Mouse (Mus musculus) heart, embryonic 10.5 days (tissue): ENCODE data around the gene Cryzl2. TPM values are rescaled to one million over a fixed set of nuclear protein-coding genes. Genes with fewer than 3 reads are reported as not detected.

Experiments
- DNase-seq: peaks from one replicate; pipeline ENCODE4 v3.0.0-alpha.2; 2017; ENCODE audit warnings: low spot score
- H3K27ac ChIP-seq: fragments of 300-500 bp; sonication (generic); 2 replicates; pipeline ENCODE4 v1.5.1; 2016; ENCODE audit warnings: mild to moderate bottlenecking
- H3K27me3 ChIP-seq: fragments of 300-500 bp; sonication (generic); 2 replicates; pipeline ENCODE4 v1.6.1; 2016; ENCODE audit warnings: mild to moderate bottlenecking; ENCODE audit not compliant: poor library complexity, insufficient read depth, severe bottlenecking
- H3K36me3 ChIP-seq: fragments of 300-500 bp; sonication (generic); 2 replicates; pipeline ENCODE4 v1.6.1; 2016; ENCODE audit warnings: mild to moderate bottlenecking, moderate library complexity
- H3K4me1 ChIP-seq: fragments of 300-500 bp; sonication (generic); 2 replicates; pipeline ENCODE4 v1.6.1; 2016; ENCODE audit warnings: mild to moderate bottlenecking
- H3K4me3 ChIP-seq: fragments of 300-500 bp; sonication (generic); 2 replicates; pipeline ENCODE4 v1.5.1; 2016; ENCODE audit warnings: mild to moderate bottlenecking, moderate library complexity
- H3K9me3 ChIP-seq: fragments of 300-500 bp; sonication (generic); 2 replicates; pipeline ENCODE4 v1.6.1; 2016; ENCODE audit warnings: mild to moderate bottlenecking, moderate library complexity
- WGBS: fragments of 180-500 bp; shearing (Covaris S2); methylation state at CpG from one replicate; pipeline ENCODE4 v1.1.7; 2016; 5-methylcytosine and 5-hydroxymethylcytosine counted together
- polyA plus RNA-seq: library from polyadenylated mRNA; unstranded; fragments of >200 nt; fragmentation: Nextera tagmentation; extraction: Ambion mirVana; gene quantifications from 2 replicates; pipeline ENCODE4 v1.2.1, GENCODE M21; 2016

Gene Cryzl2
- polyA plus RNA-seq, 1 experiment from 2014 or later, result 15.1 TPM

- no peak overlapping the region for H3K27ac ChIP-seq
- WGBS, result 61% methylated on average over 7 of the region's 7 CpGs
- H3K27me3 ChIP-seq, result no peaks in the 10 kb centered on the region
- no peaks in the 10 kb centered on the region for H3K36me3 ChIP-seq
- no peak overlapping the region for H3K4me3 ChIP-seq
- no peaks in the 10 kb centered on the region for H3K9me3 ChIP-seq
- DNase-seq, result no peak
- peaks cover 65% of the 10 kb centered on the region for H3K4me1 ChIP-seq
These were observed 12.1 kb upstream of the Cryzl2 start for GRCm38 (mm10) chr1:157446325-157446724.

GRCm38 (mm10) chr1:157447142-157447541 is 11.2 kb upstream of the Cryzl2 start:
- no peaks in the 10 kb centered on the region for H3K9me3 ChIP-seq
- H3K27ac ChIP-seq, result peak overlapping the region; percentile 47; the same call in 1 of the 2 replicates
- no peaks in the 10 kb centered on the region for H3K27me3 ChIP-seq
- 71% methylated on average over 4 of the region's 4 CpGs for WGBS
- H3K36me3 ChIP-seq, result no peaks in the 10 kb centered on the region
- H3K4me3 ChIP-seq, result no peak overlapping the region
- H3K4me1 ChIP-seq, result peaks cover 66% of the 10 kb centered on the region
- DNase-seq, result no peak

DNA sequence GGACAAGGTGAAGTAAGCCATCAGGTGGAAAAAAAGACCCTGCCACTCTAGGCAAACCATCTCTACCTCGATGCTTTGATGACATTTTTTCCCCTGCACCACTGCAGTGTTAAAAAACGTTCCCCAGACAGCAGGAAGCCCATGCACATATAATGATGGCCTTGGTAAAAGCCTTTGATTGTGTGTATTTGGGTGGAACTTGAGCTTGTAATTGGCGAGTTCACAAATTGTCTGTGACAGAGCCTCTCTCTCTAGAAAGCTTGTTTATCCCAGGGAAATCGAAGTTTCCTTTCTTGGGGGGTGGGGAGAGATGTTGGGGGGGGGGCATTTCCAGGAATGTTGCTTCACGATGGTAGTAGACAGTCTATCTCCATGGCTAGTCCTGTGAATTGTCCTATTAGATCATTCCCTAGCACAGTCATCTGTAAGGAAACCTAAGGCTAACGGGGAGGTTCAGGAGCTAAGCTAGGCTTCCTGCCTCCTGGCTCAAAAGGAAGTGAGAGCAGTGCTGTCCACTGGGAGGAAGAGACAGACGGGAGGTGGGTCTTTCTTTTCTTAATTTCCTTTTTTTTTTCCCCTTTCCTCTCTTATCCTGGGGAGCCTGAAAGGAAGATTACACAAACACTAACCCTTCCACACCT is 10.1 kb upstream of the Cryzl2 start:
- DNase-seq, result no peak
- Histone ChIP-seq H3K27ac (peak overlapping the region; percentile 39), H3K27me3 (no peaks in the 10 kb centered on the region), H3K4me3 (no peak overlapping the region), H3K4me1 (peaks cover 66% of the 10 kb centered on the region), H3K36me3 (no peaks in the 10 kb centered on the region), H3K9me3 (no peaks in the 10 kb centered on the region)
- 26% methylated on average over 7 of the region's 7 CpGs for WGBS

- Histone ChIP-seq H3K4me3 (no peak overlapping the region), H3K27me3 (no peaks in the 10 kb centered on the region), H3K36me3 (no peaks in the 10 kb centered on the region), H3K9me3 (no peaks in the 10 kb centered on the region), H3K27ac (peak overlapping the region; percentile 39; the same call in 1 of the 2 replicates), H3K4me1 (peaks cover 62% of the 10 kb centered on the region)
- DNase-seq, result no peak
- WGBS, result 44% methylated on average over 5 of the region's 5 CpGs
These were observed 9.6 kb upstream of the Cryzl2 start for GRCm38 (mm10) chr1:157448805-157449188.

DNA sequence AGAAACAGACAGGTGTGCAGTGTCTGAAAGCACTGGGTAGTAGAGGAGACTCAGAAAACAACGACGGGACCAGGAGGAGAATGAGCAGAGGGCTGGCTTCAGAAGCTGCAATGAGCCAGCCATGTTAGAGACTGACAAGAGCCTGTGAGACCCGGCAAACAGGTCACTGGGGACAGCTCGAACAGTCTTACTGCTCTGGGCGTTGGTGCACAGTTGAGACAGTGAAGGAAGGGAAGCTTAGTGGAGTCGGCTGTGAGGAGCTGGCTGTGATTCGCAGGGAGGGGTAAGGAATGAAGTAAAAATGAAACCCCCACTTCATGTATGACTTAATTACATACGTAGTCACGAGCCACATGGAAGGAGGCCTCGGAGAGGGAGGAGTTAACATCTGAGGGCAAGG is 8.8 kb upstream of the Cryzl2 start:
- peak overlapping the region; percentile 50 for H3K4me3 ChIP-seq
- no peaks in the 10 kb centered on the region for H3K9me3 ChIP-seq
- no peak for DNase-seq
- H3K4me1 ChIP-seq, result peaks cover 54% of the 10 kb centered on the region
- peak overlapping the region; percentile 87 for H3K27ac ChIP-seq
- H3K36me3 ChIP-seq, result no peaks in the 10 kb centered on the region
- 1% methylated on average over 10 of the region's 10 CpGs for WGBS
- no peaks in the 10 kb centered on the region for H3K27me3 ChIP-seq

- H3K4me3 ChIP-seq, result peak overlapping the region; percentile 50
- peak; percentile 81 for DNase-seq
- H3K36me3 ChIP-seq, result no peaks in the 10 kb centered on the region
- WGBS, result under 1% methylated on average over 21 of the region's 21 CpGs
- H3K4me1 ChIP-seq, result peaks cover 49% of the 10 kb centered on the region
- no peaks in the 10 kb centered on the region for H3K9me3 ChIP-seq
- no peaks in the 10 kb centered on the region for H3K27me3 ChIP-seq
- H3K27ac ChIP-seq, result peak overlapping the region; percentile 87
These were observed 8.3 kb upstream of the Cryzl2 start for GRCm38 (mm10) chr1:157449981-157450636.

GRCm38 (mm10) chr1:157452284-157452683 is 6.1 kb upstream of the Cryzl2 start:
- peaks cover 39% of the 10 kb centered on the region for H3K4me1 ChIP-seq
- DNase-seq, result no peak
- 81% methylated on average over 3 of the region's 3 CpGs for WGBS
- no peaks in the 10 kb centered on the region for H3K36me3 ChIP-seq
- no peaks in the 10 kb centered on the region for H3K27me3 ChIP-seq
- H3K4me3 ChIP-seq, result no peak overlapping the region
- H3K9me3 ChIP-seq, result no peaks in the 10 kb centered on the region
- H3K27ac ChIP-seq, result no peak overlapping the region

GRCm38 (mm10) chr1:157452759-157453549 is 5.4 kb upstream of the Cryzl2 start:
- H3K9me3 ChIP-seq, result no peaks in the 10 kb centered on the region
- H3K27me3 ChIP-seq, result no peaks in the 10 kb centered on the region
- H3K36me3 ChIP-seq, result no peaks in the 10 kb centered on the region
- DNase-seq, result no peak
- 71% methylated on average over 5 of the region's 5 CpGs for WGBS
- no peak overlapping the region for H3K27ac ChIP-seq
- H3K4me1 ChIP-seq, result peaks cover 33% of the 10 kb centered on the region
- no peak overlapping the region for H3K4me3 ChIP-seq

DNA sequence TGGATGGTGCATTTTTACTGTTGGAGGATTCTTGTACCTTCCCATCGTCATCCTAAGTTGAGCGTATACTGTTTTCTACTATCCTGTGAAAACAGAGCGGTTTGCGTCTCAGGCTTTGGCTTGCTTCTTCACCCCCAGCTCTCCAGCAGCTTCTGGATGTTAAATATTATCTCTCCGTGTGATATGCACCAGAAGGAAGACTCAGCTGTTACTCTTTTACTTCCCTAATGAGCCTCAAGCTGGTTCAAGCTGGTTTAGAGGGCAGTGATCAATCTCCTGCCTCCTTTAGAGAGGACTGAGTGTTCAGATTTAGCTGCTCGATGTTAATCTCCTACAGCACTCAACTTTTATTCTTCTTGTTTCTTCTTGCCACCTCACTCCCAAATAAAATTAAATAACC is 3.5 kb upstream of the Cryzl2 start:
- Histone ChIP-seq H3K9me3 (no peaks in the 10 kb centered on the region), H3K4me1 (peaks cover 32% of the 10 kb centered on the region), H3K4me3 (no peak overlapping the region), H3K36me3 (no peaks in the 10 kb centered on the region), H3K27ac (no peak overlapping the region), H3K27me3 (no peaks in the 10 kb centered on the region)
- 77% methylated on average over 6 of the region's 6 CpGs for WGBS
- DNase-seq, result no peak

DNA sequence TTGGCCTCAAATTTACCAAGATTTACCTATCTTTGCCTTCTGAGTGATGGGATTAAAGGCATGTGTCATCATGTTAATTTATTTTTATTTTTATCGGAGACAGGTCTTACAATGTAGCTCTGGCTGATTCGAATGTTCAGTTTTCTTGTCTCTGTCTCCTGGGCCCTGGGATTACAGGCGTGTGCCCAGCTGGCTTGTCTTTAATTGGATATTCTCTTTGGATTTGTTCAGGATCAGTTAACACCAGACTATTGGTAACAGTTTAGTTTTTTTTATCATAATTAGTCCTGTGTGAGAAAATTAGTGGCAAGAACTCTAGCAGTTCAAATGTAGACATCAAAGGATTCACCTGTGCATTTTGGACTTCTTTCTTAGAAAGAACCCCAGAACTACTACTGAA is 588 bp upstream of the Cryzl2 start:
- WGBS, result 96% methylated on average over 3 of the region's 3 CpGs
- Histone ChIP-seq H3K4me1 (peaks cover 27% of the 10 kb centered on the region), H3K4me3 (no peak overlapping the region), H3K27me3 (no peaks in the 10 kb centered on the region), H3K27ac (peak overlapping the region; percentile 89; the same call in 1 of the 2 replicates), H3K36me3 (0 out of 2 replicates have a peak, but pooled peaks cover 4% of the 10 kb centered on the region), H3K9me3 (no peaks in the 10 kb centered on the region)
- no peak for DNase-seq

DNA sequence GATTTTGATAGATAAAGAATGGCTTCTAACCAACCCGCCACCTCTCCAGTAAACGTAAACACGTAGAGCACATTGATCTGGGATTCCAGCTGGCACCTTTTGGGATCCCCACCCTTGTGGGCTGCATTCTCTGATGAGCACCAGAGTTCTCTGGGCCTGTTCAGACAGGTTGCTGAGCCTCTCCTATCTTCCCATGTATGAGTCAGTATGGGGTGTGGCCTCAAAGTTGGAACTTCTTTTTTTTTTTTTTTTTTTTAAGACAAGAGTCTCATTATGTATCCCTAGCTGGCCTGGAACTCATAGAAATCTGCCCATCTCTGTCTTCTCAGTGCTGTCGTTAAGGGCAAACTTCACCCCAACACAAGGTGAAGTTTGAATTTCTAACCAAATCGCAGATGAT is 1.5 kb downstream of the Cryzl2 start:
- 0 out of 2 replicates have a peak, but pooled peaks cover 4% of the 10 kb centered on the region for H3K36me3 ChIP-seq
- DNase-seq, result no peak
- no peaks in the 10 kb centered on the region for H3K9me3 ChIP-seq
- peaks cover 24% of the 10 kb centered on the region for H3K4me1 ChIP-seq
- 89% methylated on average over 5 of the region's 5 CpGs for WGBS
- H3K4me3 ChIP-seq, result no peak overlapping the region
- no peak overlapping the region for H3K27ac ChIP-seq
- H3K27me3 ChIP-seq, result no peaks in the 10 kb centered on the region

- DNase-seq, result no peak
- Histone ChIP-seq H3K27ac (no peak overlapping the region), H3K4me1 (peaks cover 24% of the 10 kb centered on the region), H3K36me3 (peaks cover 9% of the 10 kb centered on the region; the same call in 1 of the 2 replicates), H3K4me3 (no peak overlapping the region), H3K27me3 (no peaks in the 10 kb centered on the region), H3K9me3 (no peaks in the 10 kb centered on the region)
- WGBS, result 93% methylated on average over 5 of the region's 5 CpGs
These were observed 2.9 kb downstream of the Cryzl2 start for GRCm38 (mm10) chr1:157461276-157461675.

GRCm38 (mm10) chr1:157462336-157462735 is 4.0 kb downstream of the Cryzl2 start:
- Histone ChIP-seq H3K36me3 (peaks cover 16% of the 10 kb centered on the region; the same call in 1 of the 2 replicates), H3K27ac (no peak overlapping the region), H3K27me3 (no peaks in the 10 kb centered on the region), H3K9me3 (no peaks in the 10 kb centered on the region), H3K4me3 (no peak overlapping the region), H3K4me1 (peaks cover 24% of the 10 kb centered on the region)
- WGBS, result 60% methylated on average over 3 of the region's 3 CpGs
- no peak for DNase-seq
